Mouse (Mus musculus): ENCODE results near the gene Xrn2.

Xrn2 gene

GRCm38 (mm10) chr2:147067480-147068246 lies 54.9 kb downstream of the Xrn2 start:
- no peak for DNase-seq

GRCm38 (mm10) chr2:147069077-147069476 lies 56.3 kb downstream of the Xrn2 start:
- no peak for DNase-seq

GRCm38 (mm10) chr2:147070305-147070704 lies 57.5 kb downstream of the Xrn2 start:
- DNase-seq = no peak

- DNase-seq = no peak
Measured at GRCm38 (mm10) chr2:147073962-147074361, 61.2 kb downstream of the Xrn2 start.

- no peak for DNase-seq
Measured at GRCm38 (mm10) chr2:147074399-147074798, 61.6 kb downstream of the Xrn2 start.

GRCm38 (mm10) chr2:147082391-147082790 lies 69.6 kb downstream of the Xrn2 start:
- no peak for DNase-seq

GRCm38 (mm10) chr2:147083471-147084365 lies 70.9 kb downstream of the Xrn2 start:
- peak; percentile 26 for DNase-seq

- peak; percentile 34 for DNase-seq
Measured at GRCm38 (mm10) chr2:147084366-147085071, 71.7 kb downstream of the Xrn2 start.

- peak; percentile 17 for DNase-seq
Measured at GRCm38 (mm10) chr2:147085072-147085870, 72.5 kb downstream of the Xrn2 start, which contains the start of gene Nkx2-4. Nkx2-4 (minus strand) TSS chr2:147085445.

- DNase-seq = no peak
Measured at GRCm38 (mm10) chr2:147085937-147086336, 73.1 kb downstream of the Xrn2 start.

GRCm38 (mm10) chr2:147086441-147086840 lies 73.6 kb downstream of the Xrn2 start:
- no peak for DNase-seq

- DNase-seq = no peak
Measured at GRCm38 (mm10) chr2:147119736-147120135, 106.9 kb downstream of the Xrn2 start.

- no peak for DNase-seq
Measured at GRCm38 (mm10) chr2:147127366-147127765, 114.6 kb downstream of the Xrn2 start.
